Mouse (Mus musculus): ENCODE measurements at regions not wholly inside any gene's neighbourhood (a gene's known extent, or its start where the extent isn't known, plus 50 kb on each side); places are given as distances from the start of the nearest gene placed in this dataset.
"Not testable (repeated sequence)": the region's sequence is repeated elsewhere in the genome, so short reads cannot be mapped to it uniquely, and the experiment has no call there.

- not testable (repeated sequence) for DNase-seq
Measured at GRCm38 (mm10) chr12:119708715-119709114, 236.9 kb upstream of the Tmem196 start.

DNA sequence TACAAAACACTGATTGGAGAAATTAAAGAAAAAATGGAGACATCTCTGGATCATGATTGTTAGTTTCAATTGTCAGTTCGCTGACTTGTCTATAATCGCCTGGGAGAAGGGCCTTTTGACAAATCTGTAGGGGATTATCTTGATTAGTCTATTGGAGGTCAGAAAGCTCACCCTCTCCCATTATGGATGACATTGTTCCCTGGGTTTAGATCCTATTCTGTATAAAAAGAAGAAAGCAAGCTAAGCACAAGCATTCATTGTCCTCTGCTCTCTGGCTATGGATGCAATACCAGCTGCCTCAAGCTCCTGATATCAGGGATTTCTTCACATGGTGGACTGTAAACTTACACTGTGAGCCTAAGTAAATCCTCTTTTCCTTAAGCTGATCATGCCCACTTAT is 214.8 kb upstream of the Tmem196 start:
- DNase-seq = no peak

- DNase-seq = no peak
Measured at GRCm38 (mm10) chr12:119762580-119762979, 183.0 kb upstream of the Tmem196 start.

DNA sequence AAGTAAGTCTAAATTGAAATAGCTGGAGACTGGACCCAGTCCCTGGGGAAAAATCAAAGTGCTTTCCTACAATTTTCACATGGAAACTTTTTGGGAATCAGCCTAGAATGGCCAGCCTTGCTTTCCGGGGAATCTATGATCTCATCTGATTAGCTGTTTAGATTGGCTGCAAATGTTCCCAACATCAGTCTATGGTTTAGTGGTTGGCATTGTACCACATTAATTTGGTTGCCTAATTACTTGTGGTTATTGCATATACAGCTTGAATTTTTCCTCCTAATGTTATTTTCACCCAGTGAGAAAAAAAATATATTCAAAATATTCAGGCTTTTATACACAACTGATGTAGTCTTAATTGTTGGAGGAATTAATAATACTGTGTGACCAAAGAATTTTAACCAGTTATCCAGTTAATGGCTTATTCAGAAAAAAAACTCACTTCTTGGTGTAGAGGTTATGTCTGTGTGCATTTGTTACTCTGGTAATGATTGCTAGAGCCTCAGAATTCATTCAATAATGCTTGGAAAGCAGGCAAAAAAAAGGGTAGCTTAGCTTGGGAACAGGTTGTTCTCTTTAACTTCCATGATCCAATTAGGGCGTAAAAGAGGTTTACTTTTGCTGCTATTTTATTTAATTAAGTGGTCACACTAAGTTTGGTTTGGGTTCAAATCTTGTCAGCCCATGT is 182.2 kb upstream of the Tmem196 start:
- DNase-seq = no peak

- DNase-seq = no peak
Measured at GRCm38 (mm10) chr12:119777559-119777958, 168.1 kb upstream of the Tmem196 start.

DNA sequence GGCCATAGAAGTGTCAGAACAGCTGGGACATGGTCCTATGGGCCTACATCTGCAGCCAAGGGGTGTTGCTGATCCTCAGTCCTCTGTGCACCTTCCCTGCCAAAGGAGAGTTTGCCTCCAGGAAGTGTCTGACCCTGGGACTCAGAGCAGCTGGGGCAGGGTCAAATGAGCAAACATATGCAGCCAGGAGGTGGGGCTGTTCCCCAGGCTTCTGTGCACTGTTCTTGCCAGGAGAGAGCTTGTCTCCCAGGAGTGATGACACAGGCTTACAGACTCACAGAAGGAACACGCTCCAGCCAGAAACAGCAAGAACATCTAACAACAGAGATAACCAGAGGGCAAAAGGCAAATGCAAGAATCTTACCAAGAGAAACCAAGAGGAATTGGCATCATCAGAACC is 137.9 kb upstream of the Tmem196 start:
- no peak for DNase-seq

GRCm38 (mm10) chr12:119816225-119816624 is 129.4 kb upstream of the Tmem196 start:
- no peak for DNase-seq

- DNase-seq = peak; percentile 9
Measured at GRCm38 (mm10) chr12:119839119-119839518, 106.5 kb upstream of the Tmem196 start.

DNA sequence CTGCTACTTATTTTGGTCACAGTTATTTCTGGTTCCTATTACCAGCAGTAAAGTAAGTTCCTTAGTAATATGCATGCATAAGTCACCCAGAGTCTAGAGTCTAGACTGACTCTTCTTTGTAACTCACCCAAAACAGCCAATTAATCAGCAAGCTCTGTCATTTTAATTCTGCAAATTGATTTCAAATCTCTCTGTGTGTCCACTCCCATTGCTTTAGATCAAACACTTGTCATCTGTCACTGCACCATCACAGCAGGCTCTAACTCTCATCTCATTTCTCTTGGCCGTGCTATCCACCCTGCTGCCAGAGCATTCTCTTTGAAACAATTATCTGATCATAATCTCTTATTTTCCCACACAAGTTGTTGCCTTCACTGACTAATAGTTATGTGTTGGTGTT is 63.9 kb upstream of the Tmem196 start:
- no peak for DNase-seq

- DNase-seq = no peak
Measured at GRCm38 (mm10) chr12:119890030-119890429, 55.6 kb upstream of the Tmem196 start.
